Mouse (Mus musculus) heart, embryonic 11.5 days (tissue): ENCODE measurements around the gene Pkdcc. TPM values are rescaled to one million over a fixed set of nuclear protein-coding genes. Genes with fewer than 3 reads are reported as not detected.

Experiments used
- ATAC-seq: fragments of 200-750 bp; cut with Nextera tagmentation; replicated peaks from 2 replicates; pipeline ENCODE4 v1.8.0; 2017; ENCODE audit warnings: moderate library complexity; ENCODE audit not compliant: insufficient number of reproducible peaks, low FRiP score, low TSS enrichment
- H3K27ac ChIP-seq: fragments of 300-500 bp; sonication (generic); 2 replicates; pipeline ENCODE4 v1.5.1; 2014; ENCODE audit warnings: mild to moderate bottlenecking, low read depth, low read length
- H3K27me3 ChIP-seq: fragments of 300-500 bp; sonication (generic); 2 replicates; pipeline ENCODE4 v1.6.1; 2014; ENCODE audit warnings: mild to moderate bottlenecking, low read length, mixed read lengths; ENCODE audit not compliant: control insufficient read depth, insufficient read depth
- H3K36me3 ChIP-seq: fragments of 300-500 bp; sonication (generic); 2 replicates; pipeline ENCODE4 v1.6.1; 2014; ENCODE audit warnings: mild to moderate bottlenecking, low read length, moderate library complexity, mixed read lengths; ENCODE audit not compliant: control insufficient read depth, insufficient read depth
- H3K4me1 ChIP-seq: fragments of 300-500 bp; sonication (generic); 2 replicates; pipeline ENCODE4 v1.6.1; 2014; ENCODE audit warnings: low read length; ENCODE audit not compliant: control insufficient read depth, insufficient read depth
- H3K4me2 ChIP-seq: fragments of 300-500 bp; sonication (generic); 2 replicates; pipeline ENCODE4 v1.6.1; 2014; ENCODE audit warnings: mild to moderate bottlenecking, moderate library complexity
- H3K4me3 ChIP-seq: fragments of 300-500 bp; sonication (generic); 2 replicates; pipeline ENCODE4 v1.5.1; 2014; ENCODE audit warnings: low read depth, low read length
- H3K9ac ChIP-seq: fragments of 300-500 bp; sonication (generic); 2 replicates; pipeline ENCODE4 v1.6.1; 2014; ENCODE audit warnings: mild to moderate bottlenecking, low read depth, low read length, moderate library complexity
- H3K9me3 ChIP-seq: fragments of 300-500 bp; sonication (generic); replicated peaks from 2 replicates; pipeline ENCODE4 v1.6.1; 2016; ENCODE audit warnings: low read length; ENCODE audit not compliant: control insufficient read depth
- WGBS: fragments of 180-500 bp; shearing (Covaris S2); extraction: QIAGEN DNeasy Blood & Tissue Kit; methylation state at CpG from one replicate; pipeline ENCODE4 v1.1.7; 2014; ENCODE audit not compliant: insufficient replicate concordance; 5-methylcytosine and 5-hydroxymethylcytosine counted together
- polyA plus RNA-seq: library from polyadenylated mRNA; unstranded; fragments of >200 nt; fragmentation: Nextera tagmentation; extraction: Ambion mirVana; gene quantifications from 2 replicates; pipeline ENCODE4 v1.2.1, GENCODE M21; 2014

Pkdcc gene
- polyA plus RNA-seq, 1 experiment from 2014 or later: 17.9 TPM

DNA sequence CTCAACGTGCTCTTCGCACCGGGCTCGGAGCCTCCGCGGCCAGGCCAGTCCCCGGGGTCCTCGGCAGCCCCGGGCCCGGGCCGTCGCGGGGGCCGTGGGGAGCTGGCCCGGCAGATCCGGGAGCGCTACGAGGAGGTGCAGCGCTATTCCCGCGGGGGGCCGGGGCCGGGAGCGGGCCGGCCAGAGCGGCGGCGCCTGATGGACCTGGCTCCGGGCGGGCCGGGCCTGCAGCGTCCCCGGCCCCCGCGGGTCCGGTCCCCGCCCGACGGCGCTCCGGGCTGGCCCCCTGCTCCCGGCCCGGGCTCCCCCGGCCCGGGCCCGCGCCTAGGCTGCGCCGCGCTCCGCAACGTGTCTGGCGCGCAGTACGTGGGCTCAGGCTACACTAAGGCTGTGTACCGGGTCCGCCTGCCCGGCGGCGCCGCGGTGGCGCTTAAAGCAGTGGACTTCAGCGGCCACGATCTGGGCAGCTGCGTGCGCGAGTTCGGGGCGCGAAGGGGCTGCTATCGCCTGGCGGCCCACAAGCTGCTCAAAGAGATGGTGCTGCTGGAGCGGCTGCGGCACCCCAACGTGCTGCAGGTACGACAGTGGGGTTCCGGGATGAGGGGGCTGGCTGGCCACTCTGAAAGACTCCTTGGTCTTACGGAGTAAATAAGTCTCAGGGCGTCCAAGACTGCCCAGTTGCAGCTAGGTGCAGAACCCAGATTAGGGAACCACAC is 595 bp downstream of the Pkdcc start:
- peak; percentile 2; the same call in 1 of the 2 replicates for ATAC-seq
- Histone ChIP-seq H3K4me2 (peak overlapping the region; percentile 85), H3K36me3 (no peaks in the 10 kb centered on the region), H3K9me3 (no peaks in the 10 kb centered on the region), H3K4me3 (peak overlapping the region; percentile 94), H3K4me1 (peaks cover 52% of the 10 kb centered on the region), H3K27me3 (no peaks in the 10 kb centered on the region), H3K9ac (peak overlapping the region; percentile 99), H3K27ac (peak overlapping the region; percentile 96)
- 1% methylated on average over 55 of the region's 80 CpGs for WGBS

DNA sequence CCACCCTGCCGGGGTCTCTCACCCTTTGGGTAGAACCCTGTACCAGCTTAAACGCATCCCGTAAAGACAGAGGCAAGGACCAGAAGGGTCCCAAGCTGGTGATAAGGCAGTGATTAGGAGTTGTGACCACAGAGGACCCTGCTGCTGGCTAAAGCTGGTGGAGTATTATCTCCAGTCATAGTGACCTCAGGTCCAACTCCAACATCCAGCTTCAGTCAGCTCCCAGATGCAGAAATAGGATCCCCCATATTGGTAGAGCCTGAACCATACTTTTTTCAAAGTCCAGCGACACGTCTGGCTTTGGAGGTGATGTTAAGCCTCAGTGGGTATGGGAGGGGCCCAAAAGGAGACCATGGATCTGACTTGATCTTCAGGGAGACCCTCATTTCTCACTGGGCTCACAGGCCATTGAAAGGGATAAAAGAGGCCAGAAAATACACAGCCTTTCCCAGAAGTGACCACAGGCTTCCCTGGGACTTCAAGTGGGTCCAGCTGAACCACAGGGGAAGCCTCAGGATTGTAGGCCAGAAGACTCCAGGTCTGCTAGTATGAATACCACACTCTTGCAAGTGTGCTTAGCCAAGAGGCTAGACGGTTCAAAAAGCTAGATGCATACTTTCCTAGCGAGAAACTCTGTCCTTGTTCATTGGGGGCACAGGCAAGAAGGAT is 1.3 kb downstream of the Pkdcc start:
- Histone ChIP-seq H3K4me1 (peaks cover 57% of the 10 kb centered on the region), H3K9ac (peak overlapping the region; percentile 99), H3K4me3 (peak overlapping the region; percentile 94), H3K36me3 (no peaks in the 10 kb centered on the region), H3K27ac (peak overlapping the region; percentile 96), H3K27me3 (no peaks in the 10 kb centered on the region), H3K4me2 (peak overlapping the region; percentile 85), H3K9me3 (no peaks in the 10 kb centered on the region)
- WGBS: 6% methylated on average over 7 of the region's 7 CpGs
- ATAC-seq: no peak

DNA sequence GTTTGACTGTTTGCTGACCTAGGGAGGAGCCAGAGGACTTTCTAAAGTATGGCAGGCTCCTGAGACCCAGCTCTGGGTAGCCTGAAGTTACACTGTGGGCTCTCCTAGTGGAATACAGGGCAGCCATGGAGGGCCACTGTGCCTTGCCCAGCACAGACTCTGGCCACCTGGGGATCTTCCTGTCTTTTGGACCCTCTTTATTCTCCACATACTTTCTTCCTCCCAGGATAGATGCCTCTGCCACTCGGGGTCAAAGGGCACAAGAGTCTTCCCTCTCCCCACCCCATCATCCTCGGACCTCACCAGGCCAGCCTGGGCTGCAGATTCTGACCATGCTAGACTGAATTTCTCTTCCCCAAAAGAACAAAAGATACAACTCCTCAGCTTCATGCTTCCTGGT is 3.1 kb downstream of the Pkdcc start:
- peak overlapping the region; percentile 99 for H3K9ac ChIP-seq
- H3K4me1 ChIP-seq: peaks cover 70% of the 10 kb centered on the region
- peak overlapping the region; percentile 85 for H3K4me2 ChIP-seq
- H3K27ac ChIP-seq: peak overlapping the region; percentile 96
- ATAC-seq: no peak
- peaks cover 9% of the 10 kb centered on the region for H3K36me3 ChIP-seq
- peak overlapping the region; percentile 94 for H3K4me3 ChIP-seq
- no peaks in the 10 kb centered on the region for H3K9me3 ChIP-seq
- no peaks in the 10 kb centered on the region for H3K27me3 ChIP-seq
- WGBS: 13% methylated on average over 2 of the region's 2 CpGs

DNA sequence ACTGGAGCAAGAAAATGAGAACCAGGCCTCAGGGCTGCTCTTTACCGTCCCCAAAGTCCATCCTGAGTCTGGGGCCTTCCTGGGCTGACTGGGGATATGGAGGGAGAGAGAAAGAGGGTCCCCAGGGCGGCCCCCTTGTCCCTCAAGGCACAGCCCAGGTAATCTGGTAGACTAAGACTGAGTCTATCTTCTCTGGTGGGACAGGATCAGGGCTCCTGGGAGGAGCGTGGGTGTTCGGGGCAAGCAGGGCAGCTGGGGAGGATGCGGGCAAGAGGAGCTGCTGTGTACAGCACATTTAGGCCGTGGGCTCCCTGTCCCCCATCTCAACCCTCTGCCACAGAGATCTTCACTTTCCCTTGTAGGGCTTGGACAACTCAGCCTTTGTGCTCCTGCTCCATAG is 3.6 kb downstream of the Pkdcc start:
- Histone ChIP-seq H3K36me3 (peaks cover 12% of the 10 kb centered on the region), H3K4me2 (peak overlapping the region; percentile 85), H3K4me1 (peaks cover 65% of the 10 kb centered on the region), H3K9me3 (no peaks in the 10 kb centered on the region), H3K9ac (peak overlapping the region; percentile 99), H3K27ac (peak overlapping the region; percentile 96), H3K27me3 (no peaks in the 10 kb centered on the region), H3K4me3 (peak overlapping the region; percentile 94)
- 48% methylated on average over 6 of the region's 6 CpGs for WGBS
- no peak for ATAC-seq

DNA sequence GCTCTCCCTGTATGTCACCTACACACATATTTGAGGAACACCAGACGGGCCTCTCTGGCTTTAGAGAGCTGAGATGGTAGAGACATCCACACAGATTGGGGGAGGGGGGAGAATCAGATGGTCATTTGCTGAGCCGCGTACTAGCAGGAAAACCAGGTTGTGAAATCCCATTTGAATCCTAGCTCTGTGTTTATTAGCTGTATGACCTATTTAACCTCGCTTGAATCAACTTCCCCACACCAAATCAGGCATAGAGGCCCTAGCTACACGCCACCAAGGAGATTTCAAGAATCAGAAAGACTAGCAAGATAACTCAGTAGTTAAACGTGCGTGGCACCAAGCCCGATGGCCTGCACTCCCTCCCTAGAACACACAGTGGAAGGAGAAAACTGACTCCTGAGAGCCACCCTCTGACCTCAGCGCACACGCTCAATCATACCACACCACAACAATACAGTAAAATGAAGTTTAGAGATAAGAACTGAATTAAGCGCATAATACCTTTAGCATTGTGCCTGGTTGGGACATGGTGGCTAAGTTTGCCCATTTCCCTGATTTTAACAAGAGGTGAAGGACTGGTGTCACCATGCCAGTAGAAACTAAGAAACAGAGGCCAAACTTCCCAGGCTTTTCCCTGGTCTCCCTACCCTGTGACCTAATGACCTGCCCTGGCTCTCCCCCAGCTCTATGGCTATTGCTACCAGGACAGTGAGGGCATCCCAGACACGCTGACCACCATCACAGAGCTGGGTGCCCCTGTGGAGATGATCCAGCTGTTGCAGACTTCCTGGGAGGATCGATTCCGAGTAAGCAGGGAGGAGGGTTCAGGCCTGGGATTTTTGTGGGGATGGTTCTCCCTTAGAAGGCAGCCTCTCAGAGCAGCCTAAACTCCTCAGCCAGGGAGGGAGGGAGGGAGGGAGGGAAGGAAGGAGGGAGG is 4.5 kb downstream of the Pkdcc start:
- Histone ChIP-seq H3K36me3 (peaks cover 19% of the 10 kb centered on the region), H3K4me1 (peaks cover 61% of the 10 kb centered on the region), H3K27ac (peak overlapping the region; percentile 96), H3K9me3 (no peaks in the 10 kb centered on the region), H3K9ac (peak overlapping the region; percentile 99), H3K4me3 (peak overlapping the region; percentile 94; the same call in 1 of the 2 replicates), H3K4me2 (peak overlapping the region; percentile 85), H3K27me3 (no peaks in the 10 kb centered on the region)
- WGBS: 34% methylated on average over 14 of the region's 14 CpGs
- no peak for ATAC-seq

DNA sequence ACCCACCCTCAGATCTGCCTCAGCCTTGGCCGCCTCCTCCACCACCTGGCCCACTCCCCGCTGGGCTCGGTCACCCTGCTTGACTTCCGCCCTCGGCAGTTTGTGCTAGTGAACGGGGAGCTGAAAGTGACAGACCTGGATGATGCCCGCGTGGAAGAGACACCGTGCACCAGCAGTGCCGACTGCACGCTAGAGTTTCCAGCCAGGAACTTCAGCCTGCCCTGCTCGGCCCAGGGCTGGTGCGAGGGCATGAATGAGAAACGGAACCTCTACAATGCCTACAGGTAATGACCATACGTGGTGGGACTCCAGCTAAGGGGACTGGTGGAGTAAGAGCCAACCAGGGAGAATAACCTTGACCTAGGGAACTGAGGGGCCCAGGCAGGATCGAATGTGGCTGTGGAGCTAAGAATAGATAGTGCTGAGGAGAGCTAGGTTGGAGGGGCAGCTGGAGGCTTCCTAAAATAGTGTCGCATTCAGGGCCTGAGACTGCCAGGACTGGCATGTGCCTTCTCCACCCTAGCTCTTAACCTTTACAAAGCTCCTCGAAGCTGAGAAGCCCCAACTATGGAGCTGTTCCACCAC is 6.0 kb downstream of the Pkdcc start:
- Histone ChIP-seq H3K4me3 (0 out of 2 replicates have a peak overlapping the region, but pooled peaks have one; percentile 10), H3K27me3 (no peaks in the 10 kb centered on the region), H3K36me3 (peaks cover 25% of the 10 kb centered on the region), H3K9me3 (no peaks in the 10 kb centered on the region), H3K4me1 (peaks cover 63% of the 10 kb centered on the region), H3K9ac (peak overlapping the region; percentile 64), H3K4me2 (peak overlapping the region; percentile 52), H3K27ac (peak overlapping the region; percentile 96)
- ATAC-seq: peak; percentile 18; the same call in 1 of the 2 replicates
- 57% methylated on average over 18 of the region's 18 CpGs for WGBS

DNA sequence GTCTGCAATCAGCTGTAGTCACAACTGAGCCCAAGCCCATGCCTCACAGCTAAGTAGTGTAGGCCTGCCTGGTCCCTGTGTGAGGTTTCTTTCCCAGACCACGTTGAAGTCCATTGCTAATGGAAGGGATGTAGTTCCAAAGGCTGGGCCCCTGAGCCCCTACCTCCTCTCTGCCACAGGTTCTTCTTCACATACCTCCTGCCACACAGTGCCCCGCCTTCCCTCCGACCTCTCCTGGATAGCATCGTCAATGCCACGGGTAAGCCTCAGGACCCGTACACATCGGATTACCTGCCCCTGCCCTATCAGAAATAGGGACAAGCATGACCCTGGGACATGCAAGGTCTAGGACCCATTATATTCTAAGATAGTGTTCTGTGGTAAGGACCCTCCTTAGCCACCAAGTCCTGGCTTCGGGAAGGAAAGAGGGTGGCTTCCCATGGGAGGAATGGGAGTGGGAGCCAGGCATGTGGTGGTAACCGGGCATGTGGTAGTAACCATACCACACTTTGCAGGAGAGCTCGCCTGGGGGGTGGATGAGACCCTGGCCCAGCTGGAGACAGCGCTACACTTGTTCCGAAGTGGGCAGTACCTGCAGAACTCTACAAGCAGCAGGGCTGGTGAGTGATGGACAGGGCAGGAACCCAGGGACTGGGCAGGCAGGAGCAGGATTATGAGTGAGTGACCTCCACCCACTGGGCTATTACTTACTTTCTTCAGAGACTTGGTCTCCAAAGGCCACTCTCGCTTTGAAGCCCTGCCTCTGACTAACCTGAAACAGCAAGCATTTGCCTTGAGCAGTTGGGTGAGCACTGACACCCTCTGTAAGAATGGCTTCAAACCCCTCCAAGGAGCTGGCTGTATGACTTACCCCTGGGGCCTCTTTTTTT is 6.8 kb downstream of the Pkdcc start:
- H3K4me2 ChIP-seq: no peak overlapping the region
- peaks cover 25% of the 10 kb centered on the region for H3K36me3 ChIP-seq
- no peak overlapping the region; the same call in 1 of the 2 replicates for H3K9ac ChIP-seq
- no peak for ATAC-seq
- no peaks in the 10 kb centered on the region for H3K27me3 ChIP-seq
- H3K27ac ChIP-seq: peak overlapping the region; percentile 96
- H3K9me3 ChIP-seq: no peaks in the 10 kb centered on the region
- 67% methylated on average over 13 of the region's 13 CpGs for WGBS
- H3K4me3 ChIP-seq: no peak overlapping the region
- H3K4me1 ChIP-seq: peaks cover 63% of the 10 kb centered on the region
